Comparison of ENCODE assay signal across 8 mouse cellular contexts in genomic region chr11:84880971-84881370, GRCm38 (mm10). TPM values are rescaled to one million over a fixed set of nuclear protein-coding genes. Genes with fewer than 3 reads are reported as not detected.
DNase-seq lines count a peak whose midpoint lies in the region; ATAC-seq and TF ChIP-seq lines count a peak whose summit lies in the region.

No protein-coding gene starts in this region.

- DNase-seq in embryo, embryonic 10.5 days (ENCODE audit: low spot score): peak; percentile 14
- no peak for DNase-seq in embryo, embryonic 9.5 days (ENCODE audit: extremely low spot score)
- DNase-seq in thymus, adult 2 months: no peak
- DNase-seq in thymus, postnatal 25 days: no peak
- no peak for DNase-seq in stomach, postnatal 0 days (ENCODE audit: low spot score)
- DNase-seq in right cerebral cortex, postnatal 36 days (ENCODE audit: low spot score in 2 of 2): no peak
- no peak for DNase-seq in adrenal gland, postnatal 4 days (ENCODE audit: low spot score in 2 of 2)

- no peaks in the 10 kb centered on the region for H3K27me3 ChIP-seq in thymus, adult 2 months (ENCODE audit: control insufficient read depth, insufficient read depth, low read length)
- no peaks in the 10 kb centered on the region for H3K27me3 ChIP-seq in limb, embryonic 15.5 days
- no peaks in the 10 kb centered on the region for H3K27me3 ChIP-seq in stomach, postnatal 0 days (ENCODE audit: control insufficient read depth, insufficient read depth, low read length)

- peaks cover 9% of the 10 kb centered on the region for H3K4me1 ChIP-seq in thymus, adult 2 months (replicated peaks; ENCODE audit: control insufficient read depth, insufficient read depth, low read length)
- peaks cover 19% of the 10 kb centered on the region for H3K4me1 ChIP-seq in limb, embryonic 15.5 days
- no peaks in the 10 kb centered on the region; the same call in none of the 2 replicates for H3K4me1 ChIP-seq in stomach, postnatal 0 days (replicated peaks; ENCODE audit: control insufficient read depth, insufficient read depth)

- no peak for TF ChIP-seq EP300 in stomach, postnatal 0 days (optimal IDR thresholded peaks at IDR 0.05)

- no peaks in the 10 kb centered on the region for H3K9me3 ChIP-seq in limb, embryonic 15.5 days
- H3K9me3 ChIP-seq in stomach, postnatal 0 days (ENCODE audit: control insufficient read depth, low read length): no peaks in the 10 kb centered on the region

- WGBS in thymus, adult 2 months: 70% methylated on average over 9 of the region's 9 CpGs
- 36% methylated on average over 9 of the region's 9 CpGs for WGBS in limb, embryonic 15.5 days
- WGBS in stomach, postnatal 0 days: 39% methylated on average over 9 of the region's 9 CpGs

- TF ChIP-seq POLR2A in thymus, adult 2 months (IDR thresholded peaks at IDR 0.05; ENCODE audit: control insufficient read depth, extremely low read depth, insufficient read depth, low read length, poor library complexity): no peak

- peak overlapping the region; percentile 91 for H3K4me2 ChIP-seq in limb, embryonic 15.5 days
- peak overlapping the region; percentile 93 for H3K4me2 ChIP-seq in stomach, postnatal 0 days (replicated peaks; ENCODE audit: low read depth)

- ATAC-seq in limb, embryonic 15.5 days (ENCODE audit: insufficient number of reproducible peaks, low FRiP score, low TSS enrichment, low read depth): no peak
- peak; percentile 40 for ATAC-seq in stomach, postnatal 0 days (ENCODE audit: low FRiP score, low TSS enrichment)

- peak overlapping the region; percentile 87 for H3K4me3 ChIP-seq in thymus, adult 2 months (ENCODE audit: control insufficient read depth, insufficient read depth, low read length)
- peak overlapping the region; percentile 93 for H3K4me3 ChIP-seq in limb, embryonic 15.5 days
- H3K4me3 ChIP-seq in stomach, postnatal 0 days (ENCODE audit: low read depth, low read length): peak overlapping the region; percentile 84

- no peaks in the 10 kb centered on the region for H3K36me3 ChIP-seq in thymus, adult 2 months (ENCODE audit: control insufficient read depth, insufficient read depth, low read length)
- peaks cover 28% of the 10 kb centered on the region for H3K36me3 ChIP-seq in limb, embryonic 15.5 days
- H3K36me3 ChIP-seq in stomach, postnatal 0 days (ENCODE audit: control insufficient read depth, insufficient read depth, low read length): peaks cover 10% of the 10 kb centered on the region; the same call in 1 of the 2 replicates

- peak overlapping the region; percentile 79 for H3K9ac ChIP-seq in limb, embryonic 15.5 days
- peak overlapping the region; percentile 81 for H3K9ac ChIP-seq in stomach, postnatal 0 days (ENCODE audit: low read length)

- no peak for TF ChIP-seq CTCF in thymus, adult 2 months (IDR thresholded peaks at IDR 0.05; ENCODE audit: borderline replicate concordance, control insufficient read depth, extremely low read depth, insufficient read depth, low read length, poor library complexity)
- TF ChIP-seq CTCF in stomach, postnatal 0 days (IDR thresholded peaks at IDR 0.05; ENCODE audit: low read depth): no peak

- H3K27ac ChIP-seq in thymus, adult 2 months (ENCODE audit: control insufficient read depth, insufficient read depth, low read length): no peak overlapping the region
- peak overlapping the region; percentile 93 for H3K27ac ChIP-seq in limb, embryonic 15.5 days
- H3K27ac ChIP-seq in stomach, postnatal 0 days (replicated peaks): peak overlapping the region; percentile 92

RNA-seq across cellular contexts. Expression of gene Pigw, which starts 0.9 kb away (rescaled TPM):
- 2.5 and 3.7 TPM in 2 replicates for polyA plus RNA-seq in thymus, adult 2 months (2012; rRNA removed)
- polyA plus RNA-seq in limb, embryonic 15.5 days (2015; fragmentation: Nextera tagmentation; extraction: Ambion mirVana): 1.8 and 2.5 TPM in 2 replicates
- 1.8 and 2.4 TPM in 2 replicates for polyA plus RNA-seq in stomach, postnatal 0 days (2015; fragmentation: Nextera tagmentation; extraction: Ambion mirVana)
- 1 to 10 TPM; 7.5 to 7.6 TPM for total RNA-seq in adrenal gland, postnatal 4 days (2021)

RNA-seq across cellular contexts. Expression of gene Myo19, which starts 1.0 kb away (rescaled TPM):
- polyA plus RNA-seq in thymus, adult 2 months (2012; rRNA removed): 14.0 and 14.5 TPM in 2 replicates
- polyA plus RNA-seq in limb, embryonic 15.5 days (2015; fragmentation: Nextera tagmentation; extraction: Ambion mirVana): 9.9 and 11.6 TPM in 2 replicates
- 5.7 and 7.3 TPM in 2 replicates for polyA plus RNA-seq in stomach, postnatal 0 days (2015; fragmentation: Nextera tagmentation; extraction: Ambion mirVana)
- total RNA-seq in adrenal gland, postnatal 4 days (2021): 10 to 100 TPM; 18.1 to 20.2 TPM

RNA-seq across cellular contexts. Expression of gene Ggnbp2, which starts 10.4 kb away (rescaled TPM):
- 44.6 and 48.6 TPM in 2 replicates for polyA plus RNA-seq in thymus, adult 2 months (2012; rRNA removed)
- 63.8 and 64.8 TPM in 2 replicates for polyA plus RNA-seq in limb, embryonic 15.5 days (2015; fragmentation: Nextera tagmentation; extraction: Ambion mirVana)
- 40.6 and 44.5 TPM in 2 replicates for polyA plus RNA-seq in stomach, postnatal 0 days (2015; fragmentation: Nextera tagmentation; extraction: Ambion mirVana)
- 100 to 1,000 TPM in 1 of 2 experiments, 10 to 100 TPM in 1; 99.1 to 100 TPM for total RNA-seq in adrenal gland, postnatal 4 days (2021)

RNA-seq across cellular contexts. Expression of gene Znhit3, which starts 35.2 kb away (rescaled TPM):
- polyA plus RNA-seq in thymus, adult 2 months (2012; rRNA removed): 15.4 and 17.4 TPM in 2 replicates
- 51.1 and 51.6 TPM in 2 replicates for polyA plus RNA-seq in limb, embryonic 15.5 days (2015; fragmentation: Nextera tagmentation; extraction: Ambion mirVana)
- polyA plus RNA-seq in stomach, postnatal 0 days (2015; fragmentation: Nextera tagmentation; extraction: Ambion mirVana): 27.9 and 28.6 TPM in 2 replicates
- total RNA-seq in adrenal gland, postnatal 4 days (2021): 10 to 100 TPM; 14.4 to 20.4 TPM

RNA-seq across cellular contexts. Expression of gene Dhrs11, which starts 52.2 kb away (rescaled TPM):
- 19.0 and 26.4 TPM in 2 replicates for polyA plus RNA-seq in thymus, adult 2 months (2012; rRNA removed)
- 12.8 and 14.3 TPM in 2 replicates for polyA plus RNA-seq in limb, embryonic 15.5 days (2015; fragmentation: Nextera tagmentation; extraction: Ambion mirVana)
- 10.7 and 12.3 TPM in 2 replicates for polyA plus RNA-seq in stomach, postnatal 0 days (2015; fragmentation: Nextera tagmentation; extraction: Ambion mirVana)
- total RNA-seq in adrenal gland, postnatal 4 days (2021): 10 to 100 TPM; 35.4 to 39.2 TPM
